Mouse (Mus musculus) midbrain, embryonic 11.5 days (tissue): ENCODE measurements at regions not wholly inside any gene's neighbourhood (a gene's known extent, or its start where the extent isn't known, plus 50 kb on each side); places are given as distances from the start of the nearest gene placed in this dataset.

Experiments
- ATAC-seq: fragments of 200-750 bp; cut with Nextera tagmentation; 2 replicates; pipeline ENCODE4 v1.8.0; 2017; ENCODE audit warnings: moderate TSS enrichment, moderate library complexity; ENCODE audit not compliant: low FRiP score
- DNase-seq: peaks from one replicate; pipeline ENCODE4 v3.0.0; 2015; ENCODE audit warnings: low spot score; ENCODE audit errors: missing footprints
- H3K27ac ChIP-seq: fragments of 300-500 bp; sonication (generic); 2 replicates; pipeline ENCODE4 v1.5.1; 2014; ENCODE audit warnings: low read depth, low read length
- H3K27me3 ChIP-seq: fragments of 300-500 bp; sonication (generic); 2 replicates; pipeline ENCODE4 v1.6.1; 2014; ENCODE audit warnings: mild to moderate bottlenecking, low read length, moderate library complexity, mixed read lengths; ENCODE audit not compliant: control insufficient read depth, insufficient read depth
- H3K36me3 ChIP-seq: fragments of 300-500 bp; sonication (generic); 2 replicates; pipeline ENCODE4 v1.6.1; 2014; ENCODE audit warnings: mild to moderate bottlenecking, low read length, moderate library complexity, mixed read lengths; ENCODE audit not compliant: control insufficient read depth, insufficient read depth
- H3K4me1 ChIP-seq: fragments of 300-500 bp; sonication (generic); 2 replicates; pipeline ENCODE4 v1.6.1; 2014; ENCODE audit warnings: low read length; ENCODE audit not compliant: control insufficient read depth, insufficient read depth
- H3K4me2 ChIP-seq: fragments of 300-500 bp; sonication (generic); 2 replicates; pipeline ENCODE4 v1.6.1; 2014; ENCODE audit warnings: mild to moderate bottlenecking, moderate library complexity
- H3K4me3 ChIP-seq: fragments of 300-500 bp; sonication (generic); 2 replicates; pipeline ENCODE4 v1.5.1; 2014; ENCODE audit warnings: low read depth, low read length
- H3K9ac ChIP-seq: fragments of 300-500 bp; sonication (generic); 2 replicates; pipeline ENCODE4 v1.6.1; 2014; ENCODE audit warnings: low read length
- H3K9me3 ChIP-seq: fragments of 300-500 bp; sonication (generic); 2 replicates; pipeline ENCODE4 v1.6.1; 2016; ENCODE audit warnings: low read length; ENCODE audit not compliant: control insufficient read depth
- WGBS: fragments of 180-500 bp; shearing (Covaris S2); extraction: QIAGEN DNeasy Blood & Tissue Kit; methylation state at CpG from one replicate; pipeline ENCODE4 v1.1.7; 2014; 5-methylcytosine and 5-hydroxymethylcytosine counted together

GRCm38 (mm10) chr9:46736232-46736631, 262.3 kb upstream of the Gm4791 start:
- ATAC-seq (no peak), DNase-seq (peak; percentile 84)
- no peaks in the 10 kb centered on the region for H3K36me3 ChIP-seq

GRCm38 (mm10) chr9:46735664-46736067, 262.9 kb upstream of the Gm4791 start:
- no peaks in the 10 kb centered on the region for H3K4me1 ChIP-seq
- no peak overlapping the region for H3K9ac ChIP-seq
- H3K9me3 ChIP-seq: no peaks in the 10 kb centered on the region
- no peak overlapping the region for H3K27ac ChIP-seq
- DNase-seq (peak; percentile 99), ATAC-seq (peak; percentile 67; the same call in 1 of the 2 replicates)
- WGBS: 3% methylated on average over 4 of the region's 4 CpGs
- H3K27me3 ChIP-seq: no peaks in the 10 kb centered on the region
- H3K36me3 ChIP-seq: no peaks in the 10 kb centered on the region
- H3K4me2 ChIP-seq: no peak overlapping the region
- H3K4me3 ChIP-seq: no peak overlapping the region

More at GRCm38 (mm10) chr9:46736232-46736631, 262.3 kb upstream of the Gm4791 start:
- Histone ChIP-seq H3K9me3 (no peaks in the 10 kb centered on the region), H3K4me1 (no peaks in the 10 kb centered on the region), H3K4me2 (no peak overlapping the region), H3K27me3 (no peaks in the 10 kb centered on the region), H3K4me3 (no peak overlapping the region), H3K27ac (no peak overlapping the region), H3K9ac (no peak overlapping the region)

GRCm38 (mm10) chr9:46728465-46728864, 270.1 kb upstream of the Gm4791 start:
- no peak for DNase-seq
- ATAC-seq: no peak

GRCm38 (mm10) chr9:46724231-46724630, 274.3 kb upstream of the Gm4791 start:
- Histone ChIP-seq H3K9me3 (no peaks in the 10 kb centered on the region), H3K36me3 (no peaks in the 10 kb centered on the region), H3K4me2 (no peak overlapping the region), H3K9ac (no peak overlapping the region), H3K4me1 (peaks cover 4% of the 10 kb centered on the region; the same call in 1 of the 2 replicates), H3K27me3 (no peaks in the 10 kb centered on the region), H3K27ac (no peak overlapping the region), H3K4me3 (no peak overlapping the region)
- ATAC-seq: no peak
- WGBS: 87% methylated on average over 5 of the region's 5 CpGs
- DNase-seq: no peak

More at GRCm38 (mm10) chr9:46728465-46728864, 270.1 kb upstream of the Gm4791 start:
- no peaks in the 10 kb centered on the region for H3K36me3 ChIP-seq
- no peak overlapping the region for H3K9ac ChIP-seq
- no peak overlapping the region for H3K4me2 ChIP-seq
- WGBS: 24% methylated on average over 5 of the region's 5 CpGs
- H3K27me3 ChIP-seq: no peaks in the 10 kb centered on the region
- peaks cover 4% of the 10 kb centered on the region; the same call in 1 of the 2 replicates for H3K4me1 ChIP-seq
- H3K9me3 ChIP-seq: no peaks in the 10 kb centered on the region
- H3K27ac ChIP-seq: no peak overlapping the region
- H3K4me3 ChIP-seq: no peak overlapping the region

GRCm38 (mm10) chr9:46713415-46713814, 285.1 kb upstream of the Gm4791 start:
- Histone ChIP-seq H3K9ac (no peak overlapping the region), H3K4me1 (no peaks in the 10 kb centered on the region), H3K4me2 (no peak overlapping the region), H3K9me3 (no peaks in the 10 kb centered on the region), H3K36me3 (no peaks in the 10 kb centered on the region), H3K4me3 (no peak overlapping the region), H3K27ac (no peak overlapping the region), H3K27me3 (no peaks in the 10 kb centered on the region)
- DNase-seq: no peak
- no peak for ATAC-seq
- WGBS: 92% methylated on average over 10 of the region's 10 CpGs

- DNase-seq: no peak
Measured at GRCm38 (mm10) chr9:46704151-46704905, 294.2 kb upstream of the Gm4791 start.

GRCm38 (mm10) chr9:46703674-46704073, 294.9 kb upstream of the Gm4791 start:
- 52% methylated on average over 8 of the region's 8 CpGs for WGBS
- no peak overlapping the region for H3K27ac ChIP-seq
- H3K27me3 ChIP-seq: no peaks in the 10 kb centered on the region
- H3K4me2 ChIP-seq: no peak overlapping the region
- ATAC-seq (peak; percentile 69; the same call in 1 of the 2 replicates), DNase-seq (peak; percentile 90)
- H3K9me3 ChIP-seq: no peaks in the 10 kb centered on the region
- H3K36me3 ChIP-seq: no peaks in the 10 kb centered on the region
- peaks cover 13% of the 10 kb centered on the region for H3K4me1 ChIP-seq
- no peak overlapping the region for H3K9ac ChIP-seq
- no peak overlapping the region for H3K4me3 ChIP-seq

More at GRCm38 (mm10) chr9:46704151-46704905, 294.2 kb upstream of the Gm4791 start:
- ATAC-seq: no peak
- no peak overlapping the region for H3K9ac ChIP-seq
- WGBS: 76% methylated on average over 10 of the region's 10 CpGs
- no peak overlapping the region for H3K4me2 ChIP-seq
- no peaks in the 10 kb centered on the region for H3K27me3 ChIP-seq
- H3K4me3 ChIP-seq: no peak overlapping the region
- no peak overlapping the region for H3K27ac ChIP-seq
- H3K36me3 ChIP-seq: no peaks in the 10 kb centered on the region
- H3K4me1 ChIP-seq: peaks cover 13% of the 10 kb centered on the region
- H3K9me3 ChIP-seq: no peaks in the 10 kb centered on the region

- Histone ChIP-seq H3K4me2 (no peak overlapping the region), H3K9ac (no peak overlapping the region), H3K27me3 (no peaks in the 10 kb centered on the region), H3K27ac (no peak overlapping the region), H3K9me3 (no peaks in the 10 kb centered on the region), H3K4me3 (no peak overlapping the region), H3K36me3 (no peaks in the 10 kb centered on the region), H3K4me1 (peaks cover 13% of the 10 kb centered on the region)
- WGBS: 40% methylated on average over 13 of the region's 13 CpGs
- ATAC-seq (0 out of 2 replicates have a peak, but pooled peaks have one; percentile 48), DNase-seq (peak; percentile 88)
Measured at GRCm38 (mm10) chr9:46702901-46703636, 295.5 kb upstream of the Gm4791 start.
